Mouse (Mus musculus) hindbrain, embryonic 15.5 days (tissue): ENCODE measurements around the gene Dnajc30. TPM values are rescaled to one million over a fixed set of nuclear protein-coding genes. Genes with fewer than 3 reads are reported as not detected.

Experiments used
- ATAC-seq: fragments of 200-750 bp; cut with Nextera tagmentation; 2 replicates; pipeline ENCODE4 v1.8.0; 2017; ENCODE audit warnings: low read depth, moderate number of reproducible peaks, moderate TSS enrichment; ENCODE audit not compliant: low FRiP score
- H3K27ac ChIP-seq: fragments of 300-500 bp; sonication (generic); replicated peaks from 2 replicates; pipeline ENCODE4 v1.5.1; 2015; ENCODE audit warnings: mild to moderate bottlenecking, inconsistent platforms
- H3K27me3 ChIP-seq: fragments of 300-500 bp; sonication (generic); 2 replicates; pipeline ENCODE4 v1.6.1; 2015; ENCODE audit warnings: control low read depth, inconsistent platforms
- H3K36me3 ChIP-seq: fragments of 300-500 bp; sonication (generic); 2 replicates; pipeline ENCODE4 v1.6.1; 2015; ENCODE audit warnings: control low read depth, inconsistent platforms
- H3K4me1 ChIP-seq: fragments of 300-500 bp; sonication (generic); replicated peaks from 2 replicates; pipeline ENCODE4 v1.6.1; 2015; ENCODE audit warnings: control low read depth, inconsistent platforms
- H3K4me2 ChIP-seq: fragments of 300-500 bp; sonication (generic); 2 replicates; pipeline ENCODE4 v1.6.1; 2015; ENCODE audit warnings: moderate library complexity, mild to moderate bottlenecking, inconsistent platforms
- H3K4me3 ChIP-seq: fragments of 300-500 bp; sonication (generic); 2 replicates; pipeline ENCODE4 v1.5.1; 2015; ENCODE audit warnings: mild to moderate bottlenecking, inconsistent platforms
- H3K9ac ChIP-seq: fragments of 300-500 bp; sonication (generic); 2 replicates; pipeline ENCODE4 v1.6.1; 2015; ENCODE audit warnings: inconsistent platforms
- H3K9me3 ChIP-seq: fragments of 300-500 bp; sonication (generic); 2 replicates; pipeline ENCODE4 v1.6.1; 2016; ENCODE audit warnings: control low read depth, inconsistent platforms
- whole genome bisulfite sequencing: fragments of 180-500 bp; shearing (Covaris S2); methylation state at CpG from one replicate; pipeline ENCODE4 v1.1.7; 2015; 5-methylcytosine and 5-hydroxymethylcytosine counted together
- polyA plus RNA-seq: library from polyadenylated mRNA; unstranded; fragments of >200 nt; fragmentation: Nextera tagmentation; extraction: Ambion mirVana; gene quantifications from 2 replicates; pipeline ENCODE4 v1.2.1, GENCODE M21; 2015

Dnajc30 gene
- polyA plus RNA-seq = 41.1 and 42.9 TPM in 2 replicates

DNA sequence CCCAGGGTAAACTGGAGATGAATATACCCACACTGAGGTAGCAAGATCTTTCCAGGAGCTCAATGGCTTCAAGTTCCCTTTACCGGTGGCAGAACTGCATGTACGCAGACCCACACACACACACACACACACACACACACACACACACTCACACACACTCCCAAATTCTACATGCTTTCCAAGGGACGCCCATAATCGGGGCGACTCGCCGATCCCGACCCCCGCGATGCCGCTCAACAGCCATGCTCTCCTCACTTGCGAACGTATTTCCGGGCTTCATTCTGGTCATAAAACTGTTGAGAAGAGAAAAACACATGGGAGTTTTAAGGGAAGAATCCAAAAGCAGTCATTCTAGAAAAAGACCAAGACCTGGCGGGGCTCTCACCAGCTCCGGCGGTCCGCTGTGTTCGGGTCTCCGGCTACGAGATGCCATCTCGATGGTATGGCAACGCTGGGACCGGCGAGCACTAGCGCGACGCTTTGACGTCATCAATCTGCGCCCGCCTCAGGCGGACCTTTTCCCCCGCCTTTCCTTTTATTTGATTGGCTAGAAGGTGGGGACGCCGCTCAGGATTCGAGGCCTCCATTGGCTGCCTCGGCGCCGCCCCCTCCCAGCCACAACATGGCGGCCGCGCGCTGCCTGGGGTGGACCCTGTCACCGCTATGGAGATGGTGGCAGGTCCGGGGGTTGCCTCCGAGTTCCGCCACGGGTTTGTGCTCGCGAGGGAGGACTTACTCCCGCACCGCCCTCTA is at the start of gene Dnajc30:
Dnajc30 (plus strand) TSS at position 574 of the 753 bp plus-strand sequence.
- Histone ChIP-seq H3K27me3 (no peaks in the 10 kb centered on the region), H3K4me3 (peak within 1 kb of the TSS; percentile 99), H3K9ac (peak within 1 kb of the TSS; percentile 64), H3K27ac (peak within 1 kb of the TSS; percentile 73), H3K4me2 (peak within 1 kb of the TSS; percentile 95), H3K4me1 (peaks cover 25% of the 10 kb centered on the region), H3K9me3 (no peaks in the 10 kb centered on the region), H3K36me3 (peaks cover 34% of the 10 kb centered on the region)
- under 1% methylated on average over 52 of the region's 52 CpGs for WGBS
- peak; percentile 95 for ATAC-seq

DNA sequence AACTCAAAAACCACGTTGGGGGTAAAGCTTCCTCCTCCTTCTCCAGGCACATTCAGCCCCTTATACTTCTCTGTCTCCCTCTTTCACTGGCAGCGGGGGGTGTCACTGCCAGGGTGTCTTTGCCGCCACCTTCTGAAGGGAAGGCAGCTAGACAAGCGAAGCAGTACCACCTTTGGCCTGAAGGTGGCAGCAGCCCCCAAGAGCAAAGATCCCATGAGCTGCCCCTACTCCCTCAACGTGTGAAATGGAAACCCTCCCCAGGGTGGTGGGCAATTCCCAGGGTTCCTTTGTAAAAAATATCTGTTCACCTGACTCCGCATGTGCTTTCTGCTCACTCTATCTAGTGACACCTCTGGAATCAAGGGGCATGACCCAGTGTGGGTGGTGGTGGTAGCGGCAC is 48.5 kb upstream of the Dnajc30 start:
- Histone ChIP-seq H3K9ac (no peak overlapping the region), H3K4me1 (peaks cover 24% of the 10 kb centered on the region), H3K27ac (no peak overlapping the region), H3K27me3 (no peaks in the 10 kb centered on the region), H3K36me3 (no peaks in the 10 kb centered on the region), H3K9me3 (no peaks in the 10 kb centered on the region), H3K4me3 (no peak overlapping the region), H3K4me2 (no peak overlapping the region)
- no peak for ATAC-seq
- 16% methylated on average over 7 of the region's 7 CpGs for WGBS

GRCm38 (mm10) chr5:135016224-135016759 is 47.7 kb upstream of the Dnajc30 start:
- H3K27ac ChIP-seq = no peak overlapping the region
- no peaks in the 10 kb centered on the region for H3K36me3 ChIP-seq
- WGBS = 54% methylated on average over 4 of the region's 4 CpGs
- ATAC-seq = no peak
- H3K27me3 ChIP-seq = no peaks in the 10 kb centered on the region
- H3K9me3 ChIP-seq = no peaks in the 10 kb centered on the region
- H3K4me3 ChIP-seq = no peak overlapping the region
- H3K9ac ChIP-seq = no peak overlapping the region
- H3K4me1 ChIP-seq = peaks cover 19% of the 10 kb centered on the region
- H3K4me2 ChIP-seq = no peak overlapping the region

- H3K4me3 ChIP-seq = no peak overlapping the region
- H3K9me3 ChIP-seq = no peaks in the 10 kb centered on the region
- peak overlapping the region; percentile 39; the same call in 1 of the 2 replicates for H3K27ac ChIP-seq
- peaks cover 41% of the 10 kb centered on the region for H3K4me1 ChIP-seq
- no peak overlapping the region for H3K9ac ChIP-seq
- ATAC-seq = peak; percentile 75
- 50% methylated on average over 6 of the region's 6 CpGs for WGBS
- H3K36me3 ChIP-seq = no peaks in the 10 kb centered on the region
- H3K4me2 ChIP-seq = no peak overlapping the region
- no peaks in the 10 kb centered on the region for H3K27me3 ChIP-seq
Observed at GRCm38 (mm10) chr5:135021814-135022213, 42.2 kb upstream of the Dnajc30 start.

- Histone ChIP-seq H3K4me2 (peak within 1 kb of the TSS; percentile 98), H3K4me1 (peaks cover 44% of the 10 kb centered on the region), H3K9me3 (no peaks in the 10 kb centered on the region), H3K36me3 (no peaks in the 10 kb centered on the region), H3K27me3 (no peaks in the 10 kb centered on the region), H3K9ac (peak within 1 kb of the TSS; percentile 83), H3K27ac (peak within 1 kb of the TSS; percentile 45), H3K4me3 (peak within 1 kb of the TSS; percentile 83)
- WGBS = under 1% methylated on average over 61 of the region's 61 CpGs
- peak; percentile 91 for ATAC-seq
Observed at GRCm38 (mm10) chr5:135023344-135024173, 40.4 kb upstream of the Dnajc30 start, which contains the start of gene Stx1a. Gene Stx1a, plus strand, starts transcription at chr5:135023482.

DNA sequence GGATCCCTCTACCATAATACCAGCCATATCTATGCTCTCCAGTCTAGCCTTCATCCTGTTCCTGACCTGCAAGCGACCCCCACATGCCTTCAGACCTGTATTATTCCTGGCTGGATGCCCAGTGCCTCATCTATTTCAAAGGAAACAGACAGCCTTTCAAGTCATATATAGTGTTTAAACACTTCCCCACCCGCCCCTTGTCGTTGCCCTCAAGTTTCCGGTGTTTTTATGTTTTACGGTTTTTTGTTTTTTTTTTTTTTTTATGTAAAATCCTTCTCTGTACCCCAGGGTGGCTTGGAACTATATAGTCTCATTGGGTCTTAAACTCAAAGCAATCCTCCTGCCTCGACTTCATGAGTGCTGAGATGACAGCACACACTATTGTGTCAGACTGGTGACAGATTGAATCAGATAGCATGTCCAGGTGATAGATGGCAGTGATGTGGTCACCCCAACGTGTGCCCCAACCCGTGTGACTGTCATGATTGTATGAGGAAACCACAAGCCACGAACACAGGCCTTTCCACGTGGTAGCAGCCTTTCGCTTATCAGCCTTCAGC is 39.3 kb upstream of the Dnajc30 start:
- H3K9me3 ChIP-seq = no peaks in the 10 kb centered on the region
- no peak for ATAC-seq
- H3K27me3 ChIP-seq = no peaks in the 10 kb centered on the region
- H3K27ac ChIP-seq = no peak overlapping the region
- no peaks in the 10 kb centered on the region for H3K36me3 ChIP-seq
- H3K9ac ChIP-seq = peak overlapping the region; percentile 83; the same call in 1 of the 2 replicates
- H3K4me3 ChIP-seq = peak overlapping the region; percentile 83
- H3K4me2 ChIP-seq = peak overlapping the region; percentile 98
- H3K4me1 ChIP-seq = peaks cover 54% of the 10 kb centered on the region
- WGBS = 74% methylated on average over 11 of the region's 11 CpGs

DNA sequence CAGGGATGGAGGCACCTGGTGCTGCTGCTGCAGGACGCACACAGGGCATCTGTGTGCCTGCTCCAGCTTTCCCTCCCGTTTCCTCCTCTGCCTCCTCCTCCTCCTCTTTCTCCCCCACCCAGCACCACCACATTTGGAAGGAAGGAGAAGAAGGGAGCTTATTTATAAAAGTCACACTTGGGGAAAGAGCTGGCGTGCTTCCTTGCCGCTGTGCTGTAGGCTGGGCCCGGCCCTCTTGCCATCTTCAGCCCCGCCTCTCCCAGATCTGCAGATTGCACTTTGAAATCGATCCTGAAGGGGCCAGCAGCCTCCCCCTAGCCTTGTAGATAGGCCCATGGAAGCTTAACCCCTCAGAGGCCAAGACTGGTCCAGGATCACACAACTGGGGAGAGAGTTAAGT is 38.1 kb upstream of the Dnajc30 start:
- Histone ChIP-seq H3K36me3 (no peaks in the 10 kb centered on the region), H3K27me3 (no peaks in the 10 kb centered on the region), H3K9ac (no peak overlapping the region), H3K9me3 (no peaks in the 10 kb centered on the region), H3K4me1 (peaks cover 54% of the 10 kb centered on the region), H3K27ac (no peak overlapping the region), H3K4me3 (no peak overlapping the region), H3K4me2 (peak overlapping the region; percentile 98; the same call in 1 of the 2 replicates)
- ATAC-seq = no peak
- 22% methylated on average over 7 of the region's 7 CpGs for WGBS

- Histone ChIP-seq H3K4me3 (no peak overlapping the region), H3K36me3 (no peaks in the 10 kb centered on the region), H3K9me3 (no peaks in the 10 kb centered on the region), H3K4me1 (peaks cover 31% of the 10 kb centered on the region), H3K9ac (no peak overlapping the region), H3K27ac (no peak overlapping the region; the same call in 1 of the 2 replicates), H3K27me3 (no peaks in the 10 kb centered on the region), H3K4me2 (peak overlapping the region; percentile 22)
- 48% methylated on average over 18 of the region's 18 CpGs for WGBS
- ATAC-seq = no peak
Observed at GRCm38 (mm10) chr5:135029007-135029854, 34.8 kb upstream of the Dnajc30 start.

- Histone ChIP-seq H3K9me3 (no peaks in the 10 kb centered on the region), H3K4me2 (no peak overlapping the region)
- WGBS = 93% methylated on average over 5 of the region's 5 CpGs
Observed at GRCm38 (mm10) chr5:135032581-135032980, 31.4 kb upstream of the Dnajc30 start.

DNA sequence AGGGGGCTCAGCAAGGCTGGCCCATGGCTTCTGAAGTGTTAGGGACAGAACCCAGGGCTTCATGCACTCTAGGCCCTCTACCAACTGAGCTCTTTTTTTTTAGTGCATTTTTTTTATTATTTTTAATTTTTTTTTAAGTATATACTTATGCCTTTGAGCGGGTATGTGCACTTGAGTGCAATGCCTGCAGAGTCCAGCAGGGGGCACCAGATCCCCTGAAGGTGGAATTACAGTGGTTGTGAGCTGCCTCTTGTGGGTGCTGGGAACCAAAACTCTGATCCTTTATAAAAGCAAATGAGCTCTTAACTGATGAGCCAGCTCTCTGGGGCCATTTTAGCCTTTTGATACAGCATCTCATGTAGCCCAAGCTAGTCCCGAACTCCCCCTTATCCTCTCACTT is 29.4 kb upstream of the Dnajc30 start:
- H3K9me3 ChIP-seq = no peaks in the 10 kb centered on the region
- H3K4me1 ChIP-seq = peaks cover under 1% of the 10 kb centered on the region; the same call in 1 of the 2 replicates

More at GRCm38 (mm10) chr5:135032581-135032980, 31.4 kb upstream of the Dnajc30 start:
- no peak for ATAC-seq
- H3K36me3 ChIP-seq = no peaks in the 10 kb centered on the region
- H3K4me3 ChIP-seq = no peak overlapping the region
- H3K27me3 ChIP-seq = no peaks in the 10 kb centered on the region
- H3K9ac ChIP-seq = no peak overlapping the region
- H3K4me1 ChIP-seq = peaks cover 13% of the 10 kb centered on the region
- no peak overlapping the region for H3K27ac ChIP-seq

More for the DNA sequence above, 29.4 kb upstream of the Dnajc30 start:
- Histone ChIP-seq H3K27me3 (no peaks in the 10 kb centered on the region), H3K4me2 (no peak overlapping the region), H3K27ac (no peak overlapping the region), H3K4me3 (no peak overlapping the region), H3K36me3 (no peaks in the 10 kb centered on the region; the same call in 1 of the 2 replicates), H3K9ac (no peak overlapping the region)
- 98% methylated on average over 2 of the region's 2 CpGs for WGBS
- ATAC-seq = no peak
